Mouse (Mus musculus): ENCODE data around the gene Msl2. TPM values are rescaled to one million over a fixed set of nuclear protein-coding genes. Genes with fewer than 3 reads are reported as not detected.

The Msl2 gene
- polyA plus RNA-seq, 1 experiment from 2014 or later = 5.7 TPM

- no peak overlapping the region for H3K4me3 ChIP-seq (ENCODE audit: low read depth, low read length)
- no peak for DNase-seq (ENCODE audit: low spot score)
- no peak overlapping the region for H3K4me2 ChIP-seq (ENCODE audit: low read depth, severe bottlenecking)
- H3K27me3 ChIP-seq (ENCODE audit: control insufficient read depth, insufficient read depth, low read length) = no peaks in the 10 kb centered on the region
- H3K9ac ChIP-seq (ENCODE audit: low read length) = no peak overlapping the region
- no peaks in the 10 kb centered on the region for H3K36me3 ChIP-seq (ENCODE audit: control insufficient read depth, insufficient read depth, low read length)
- H3K9me3 ChIP-seq (ENCODE audit: control insufficient read depth, low read length) = no peaks in the 10 kb centered on the region
- no peak overlapping the region for H3K27ac ChIP-seq (replicated peaks; ENCODE audit: low read depth, low read length)
- WGBS = 89% methylated on average over 9 of the region's 9 CpGs
- no peak for ATAC-seq (ENCODE audit: insufficient number of reproducible peaks, low FRiP score, low TSS enrichment, low read depth)
- no peaks in the 10 kb centered on the region for H3K4me1 ChIP-seq (ENCODE audit: control insufficient read depth, insufficient read depth, low read length)
Observed at GRCm38 (mm10) chr9:101042249-101042648, 31.7 kb upstream of the Msl2 start.

- no peak for ATAC-seq (ENCODE audit: insufficient number of reproducible peaks, low FRiP score, low TSS enrichment, low read depth)
- DNase-seq (ENCODE audit: low spot score) = no peak
- Histone ChIP-seq H3K36me3 (ENCODE audit: control insufficient read depth, insufficient read depth, low read length) (no peaks in the 10 kb centered on the region), H3K4me3 (ENCODE audit: low read depth, low read length) (no peak overlapping the region), H3K4me2 (ENCODE audit: low read depth, severe bottlenecking) (no peak overlapping the region), H3K27ac (replicated peaks; ENCODE audit: low read depth, low read length) (no peak overlapping the region), H3K9me3 (ENCODE audit: control insufficient read depth, low read length) (no peaks in the 10 kb centered on the region), H3K4me1 (ENCODE audit: control insufficient read depth, insufficient read depth, low read length) (no peaks in the 10 kb centered on the region), H3K27me3 (ENCODE audit: control insufficient read depth, insufficient read depth, low read length) (no peaks in the 10 kb centered on the region), H3K9ac (ENCODE audit: low read length) (no peak overlapping the region)
- WGBS = 76% methylated on average over 15 of the region's 15 CpGs
Observed at GRCm38 (mm10) chr9:101045710-101046338, 28.1 kb upstream of the Msl2 start.

- Histone ChIP-seq H3K36me3 (ENCODE audit: control insufficient read depth, insufficient read depth, low read length) (no peaks in the 10 kb centered on the region), H3K4me3 (ENCODE audit: low read depth, low read length) (no peak overlapping the region), H3K27me3 (ENCODE audit: control insufficient read depth, insufficient read depth, low read length) (no peaks in the 10 kb centered on the region), H3K4me1 (ENCODE audit: control insufficient read depth, insufficient read depth, low read length) (no peaks in the 10 kb centered on the region), H3K9ac (ENCODE audit: low read length) (no peak overlapping the region), H3K27ac (replicated peaks; ENCODE audit: low read depth, low read length) (no peak overlapping the region), H3K4me2 (ENCODE audit: low read depth, severe bottlenecking) (no peak overlapping the region), H3K9me3 (ENCODE audit: control insufficient read depth, low read length) (no peaks in the 10 kb centered on the region)
- 87% methylated on average over 3 of the region's 3 CpGs for WGBS
- DNase-seq (ENCODE audit: low spot score) = no peak
- ATAC-seq (ENCODE audit: insufficient number of reproducible peaks, low FRiP score, low TSS enrichment, low read depth) = no peak
Observed at GRCm38 (mm10) chr9:101052007-101052406, 21.9 kb upstream of the Msl2 start.

- Histone ChIP-seq H3K36me3 (ENCODE audit: control insufficient read depth, insufficient read depth, low read length) (no peaks in the 10 kb centered on the region), H3K27me3 (ENCODE audit: control insufficient read depth, insufficient read depth, low read length) (no peaks in the 10 kb centered on the region), H3K27ac (replicated peaks; ENCODE audit: low read depth, low read length) (no peak overlapping the region), H3K9me3 (ENCODE audit: control insufficient read depth, low read length) (no peaks in the 10 kb centered on the region), H3K4me2 (ENCODE audit: low read depth, severe bottlenecking) (no peak overlapping the region), H3K4me1 (ENCODE audit: control insufficient read depth, insufficient read depth, low read length) (no peaks in the 10 kb centered on the region), H3K9ac (ENCODE audit: low read length) (no peak overlapping the region), H3K4me3 (ENCODE audit: low read depth, low read length) (no peak overlapping the region)
- 65% methylated on average over 6 of the region's 6 CpGs for WGBS
- ATAC-seq (ENCODE audit: insufficient number of reproducible peaks, low FRiP score, low TSS enrichment, low read depth) = no peak
- no peak for DNase-seq (ENCODE audit: low spot score)
Observed at GRCm38 (mm10) chr9:101052691-101053090, 21.2 kb upstream of the Msl2 start.

- no peaks in the 10 kb centered on the region for H3K4me1 ChIP-seq (ENCODE audit: control insufficient read depth, insufficient read depth, low read length)
- H3K27me3 ChIP-seq (ENCODE audit: control insufficient read depth, insufficient read depth, low read length) = no peaks in the 10 kb centered on the region
- no peaks in the 10 kb centered on the region for H3K9me3 ChIP-seq (ENCODE audit: control insufficient read depth, low read length)
- no peak overlapping the region for H3K4me3 ChIP-seq (ENCODE audit: low read depth, low read length)
- no peak overlapping the region for H3K4me2 ChIP-seq (ENCODE audit: low read depth, severe bottlenecking)
- ATAC-seq (ENCODE audit: insufficient number of reproducible peaks, low FRiP score, low TSS enrichment, low read depth) (no peak), DNase-seq (ENCODE audit: low spot score) (no peak)
- WGBS = 70% methylated on average over 14 of the region's 14 CpGs
- H3K9ac ChIP-seq (ENCODE audit: low read length) = no peak overlapping the region
- no peaks in the 10 kb centered on the region for H3K36me3 ChIP-seq (ENCODE audit: control insufficient read depth, insufficient read depth, low read length)
- H3K27ac ChIP-seq (replicated peaks; ENCODE audit: low read depth, low read length) = no peak overlapping the region
Observed at GRCm38 (mm10) chr9:101053279-101053678, 20.6 kb upstream of the Msl2 start.

- Histone ChIP-seq H3K36me3 (ENCODE audit: control insufficient read depth, insufficient read depth, low read length) (no peaks in the 10 kb centered on the region), H3K9me3 (ENCODE audit: control insufficient read depth, low read length) (no peaks in the 10 kb centered on the region), H3K4me3 (ENCODE audit: low read depth, low read length) (no peak overlapping the region), H3K4me1 (ENCODE audit: control insufficient read depth, insufficient read depth, low read length) (no peaks in the 10 kb centered on the region), H3K27me3 (ENCODE audit: control insufficient read depth, insufficient read depth, low read length) (no peaks in the 10 kb centered on the region), H3K4me2 (ENCODE audit: low read depth, severe bottlenecking) (no peak overlapping the region), H3K27ac (replicated peaks; ENCODE audit: low read depth, low read length) (no peak overlapping the region), H3K9ac (ENCODE audit: low read length) (no peak overlapping the region)
- DNase-seq (ENCODE audit: low spot score) (no peak), ATAC-seq (ENCODE audit: insufficient number of reproducible peaks, low FRiP score, low TSS enrichment, low read depth) (no peak)
- 94% methylated on average over 4 of the region's 4 CpGs for WGBS
Observed at GRCm38 (mm10) chr9:101057156-101057555, 16.7 kb upstream of the Msl2 start.

- DNase-seq (ENCODE audit: low spot score) = no peak
- Histone ChIP-seq H3K27me3 (ENCODE audit: control insufficient read depth, insufficient read depth, low read length) (no peaks in the 10 kb centered on the region), H3K9ac (ENCODE audit: low read length) (no peak overlapping the region), H3K9me3 (ENCODE audit: control insufficient read depth, low read length) (no peaks in the 10 kb centered on the region), H3K4me1 (ENCODE audit: control insufficient read depth, insufficient read depth, low read length) (no peaks in the 10 kb centered on the region), H3K36me3 (ENCODE audit: control insufficient read depth, insufficient read depth, low read length) (no peaks in the 10 kb centered on the region), H3K27ac (replicated peaks; ENCODE audit: low read depth, low read length) (no peak overlapping the region), H3K4me2 (ENCODE audit: low read depth, severe bottlenecking) (no peak overlapping the region), H3K4me3 (ENCODE audit: low read depth, low read length) (no peak overlapping the region)
- ATAC-seq (ENCODE audit: insufficient number of reproducible peaks, low FRiP score, low TSS enrichment, low read depth) = no peak
- WGBS = 76% methylated on average over 11 of the region's 11 CpGs
Observed at GRCm38 (mm10) chr9:101061035-101061434, 12.9 kb upstream of the Msl2 start.

GRCm38 (mm10) chr9:101062253-101062780 is 11.6 kb upstream of the Msl2 start:
- no peaks in the 10 kb centered on the region for H3K4me1 ChIP-seq (ENCODE audit: control insufficient read depth, insufficient read depth, low read length)
- H3K9ac ChIP-seq (ENCODE audit: low read length) = no peak overlapping the region
- no peak for ATAC-seq (ENCODE audit: insufficient number of reproducible peaks, low FRiP score, low TSS enrichment, low read depth)
- no peaks in the 10 kb centered on the region for H3K27me3 ChIP-seq (ENCODE audit: control insufficient read depth, insufficient read depth, low read length)
- H3K36me3 ChIP-seq (ENCODE audit: control insufficient read depth, insufficient read depth, low read length) = no peaks in the 10 kb centered on the region
- no peak overlapping the region for H3K27ac ChIP-seq (replicated peaks; ENCODE audit: low read depth, low read length)
- no peak overlapping the region for H3K4me2 ChIP-seq (ENCODE audit: low read depth, severe bottlenecking)
- no peak for DNase-seq (ENCODE audit: low spot score)
- no peaks in the 10 kb centered on the region for H3K9me3 ChIP-seq (ENCODE audit: control insufficient read depth, low read length)
- 76% methylated on average over 6 of the region's 6 CpGs for WGBS
- no peak overlapping the region for H3K4me3 ChIP-seq (ENCODE audit: low read depth, low read length)

- DNase-seq (ENCODE audit: low spot score) = no peak
- no peaks in the 10 kb centered on the region for H3K4me1 ChIP-seq (ENCODE audit: control insufficient read depth, insufficient read depth, low read length)
- 94% methylated on average over 3 of the region's 3 CpGs for WGBS
- no peak overlapping the region for H3K9ac ChIP-seq (ENCODE audit: low read length)
- H3K36me3 ChIP-seq (ENCODE audit: control insufficient read depth, insufficient read depth, low read length) = no peaks in the 10 kb centered on the region
- H3K4me3 ChIP-seq (ENCODE audit: low read depth, low read length) = no peak overlapping the region
- H3K27me3 ChIP-seq (ENCODE audit: control insufficient read depth, insufficient read depth, low read length) = no peaks in the 10 kb centered on the region
- no peak overlapping the region for H3K4me2 ChIP-seq (ENCODE audit: low read depth, severe bottlenecking)
- no peak for ATAC-seq (ENCODE audit: insufficient number of reproducible peaks, low FRiP score, low TSS enrichment, low read depth)
- H3K9me3 ChIP-seq (ENCODE audit: control insufficient read depth, low read length) = no peaks in the 10 kb centered on the region
- H3K27ac ChIP-seq (replicated peaks; ENCODE audit: low read depth, low read length) = no peak overlapping the region
Observed at GRCm38 (mm10) chr9:101065076-101065602, 8.8 kb upstream of the Msl2 start.
